ENCODE assay signal across 23 mouse cellular contexts in genomic region chr1:169629738-169630137, GRCm38 (mm10).
"Had no signal": no experiment of that assay in that cellular context is flagged by ENCODE, and none has a peak within 500 bp of the region (broad histone marks: within the 10 kb centered on the region; RNA-seq: fewer than 3 reads in every experiment).

No protein-coding gene starts in this region.

- H3K27me3 ChIP-seq: kidney, embryonic 15.5 days; limb, embryonic 12.5 days; limb, embryonic 15.5 days; neural tube, embryonic 12.5 days; neural tube, embryonic 15.5 days had no signal

- H3K27ac ChIP-seq: hindbrain, postnatal 0 days; kidney, embryonic 15.5 days; limb, embryonic 12.5 days; limb, embryonic 15.5 days; liver, embryonic 14.5 days; neural tube, embryonic 12.5 days; neural tube, embryonic 15.5 days; stomach, postnatal 0 days had no signal

- H3K9ac ChIP-seq: kidney, embryonic 15.5 days; limb, embryonic 12.5 days; limb, embryonic 15.5 days; liver, embryonic 14.5 days; liver, postnatal 0 days; neural tube, embryonic 12.5 days; neural tube, embryonic 15.5 days had no signal

- H3K4me1 ChIP-seq: kidney, embryonic 15.5 days; limb, embryonic 12.5 days; limb, embryonic 15.5 days; neural tube, embryonic 12.5 days; neural tube, embryonic 15.5 days had no signal

- H3K36me3 ChIP-seq: kidney, embryonic 15.5 days; limb, embryonic 12.5 days; limb, embryonic 15.5 days; neural tube, embryonic 12.5 days; neural tube, embryonic 15.5 days had no signal

- H3K4me3 ChIP-seq: kidney, embryonic 15.5 days; limb, embryonic 12.5 days; limb, embryonic 15.5 days; neural tube, embryonic 12.5 days; neural tube, embryonic 15.5 days had no signal

- ATAC-seq: hindbrain, postnatal 0 days; inflammation-experienced regulatory T-cells, adult 6 months; intestine, embryonic 16.5 days; liver, postnatal 0 days had no signal

- H3K9me3 ChIP-seq: kidney, embryonic 15.5 days; limb, embryonic 12.5 days; limb, embryonic 15.5 days; neural tube, embryonic 12.5 days; neural tube, embryonic 15.5 days had no signal

- H3K4me2 ChIP-seq: kidney, embryonic 15.5 days; limb, embryonic 12.5 days; limb, embryonic 15.5 days; liver, embryonic 11.5 days; midbrain, embryonic 11.5 days; neural tube, embryonic 12.5 days; neural tube, embryonic 15.5 days had no signal

- DNase-seq: kidney, adult 18-20 months; kidney, postnatal 36 days; left cerebral cortex, postnatal 4 days; liver, postnatal 0 days; midbrain, embryonic 14.5 days; right cerebral cortex, adult 18-20 months; right cerebral cortex, postnatal 14 days; right cerebral cortex, postnatal 4 days; thymus, adult 2 months; thymus, postnatal 14 days; thymus, postnatal 4 days had no signal
